In the genomic region with DNA sequence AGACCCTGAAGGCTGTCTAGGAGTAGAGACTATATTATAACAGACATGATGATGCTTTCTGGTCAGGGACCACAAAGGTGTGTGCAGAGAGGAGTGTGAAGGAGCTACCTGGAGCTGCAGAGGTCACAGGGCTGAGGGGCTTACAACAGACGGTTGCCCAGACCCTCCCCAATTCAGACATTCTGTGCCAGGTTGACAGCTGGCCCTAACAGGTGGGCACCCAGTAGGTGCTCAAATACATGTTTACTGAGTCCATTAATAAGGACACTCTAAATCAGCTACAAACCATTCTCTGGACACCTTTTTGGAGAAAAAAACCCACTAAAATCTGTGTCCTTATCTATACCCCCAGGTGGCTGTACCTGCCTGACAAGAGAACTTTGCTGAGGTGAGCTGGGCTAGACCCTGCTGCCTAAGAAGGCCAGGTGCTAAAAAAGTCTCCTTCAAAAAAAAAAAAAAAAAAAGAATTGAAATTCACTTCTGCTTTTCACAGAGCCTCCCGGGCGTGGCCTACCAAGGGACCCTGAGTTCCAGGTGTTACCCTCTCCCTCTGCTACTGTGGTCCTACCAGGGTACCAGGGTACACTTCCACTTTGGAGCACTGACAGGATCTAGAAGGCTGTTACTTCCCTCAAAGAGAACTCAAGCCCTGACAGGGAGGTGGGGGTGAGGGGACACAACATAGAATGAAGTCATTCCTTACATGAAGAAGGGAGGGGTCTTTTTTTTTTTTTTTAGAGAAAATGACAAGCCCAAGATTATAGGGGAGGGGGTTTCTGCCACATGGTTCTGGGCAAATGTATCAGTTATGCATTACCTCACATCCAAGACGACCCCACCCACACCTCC, we compare ENCODE assay signal across 8 mouse cellular contexts. TPM values are rescaled to one million over a fixed set of nuclear protein-coding genes. Genes with fewer than 3 reads are reported as not detected.
A peak's percentile ranks its signal among the peaks of the same experiment; 100 is the strongest.
DNase-seq lines count a peak whose midpoint lies in the region; ATAC-seq and TF ChIP-seq lines count a peak whose summit lies in the region.

No protein-coding gene starts in this region.

- peaks cover 26 to 54% of the 10 kb centered on the region in 2 experiments for H3K4me1 ChIP-seq in CH12.LX (ENCODE audit: control insufficient read depth in 1 of 2, insufficient read depth in 2 of 2)
- H3K4me1 ChIP-seq in megakaryocyte, embryonic 14.5 days: peaks cover 56% of the 10 kb centered on the region
- peaks cover 16% of the 10 kb centered on the region for H3K4me1 ChIP-seq in thymus, adult 2 months (replicated peaks; ENCODE audit: control insufficient read depth, insufficient read depth, low read length)

- WGBS in thymus, adult 2 months: 37% methylated on average over 4 of the region's 4 CpGs

- no peak overlapping the region for H3K9ac ChIP-seq in CH12.LX (ENCODE audit: insufficient read depth, low read depth)

- no peak for DNase-seq in gastrocnemius, adult 2 months
- DNase-seq in gastrocnemius, postnatal 4 days (ENCODE audit: low spot score in 2 of 2): no peak
- DNase-seq in CH12.LX (ENCODE audit: extremely low read depth): peak; percentile 61
- no peak for DNase-seq in retina, embryonic 14.5 days (ENCODE audit: low spot score)
- no peak for DNase-seq in layer of hippocampus, adult 8-10 months (ENCODE audit: low spot score in 2 of 2)
- no peak for DNase-seq in thymus, adult 2 months

- peak overlapping the region; percentile 93 for H3K4me3 ChIP-seq in gastrocnemius, adult 2 months
- H3K4me3 ChIP-seq in CH12.LX (replicated peaks in 1 of 3; ENCODE audit: low read depth in 2 of 3, low read length in 2 of 3, poor library complexity in 1 of 3): peak overlapping the region in 1 of 3 experiments; percentile 72
- peak overlapping the region; percentile 96 for H3K4me3 ChIP-seq in megakaryocyte, embryonic 14.5 days (replicated peaks)
- no peak overlapping the region for H3K4me3 ChIP-seq in thymus, adult 2 months (ENCODE audit: control insufficient read depth, insufficient read depth, low read length)

- intact Hi-C loops in gastrocnemius, adult 2 months (cut with DNase I): loop anchor here (5.0 to 10.0 kb wide), 2 partner anchors 64 to 792 kb away; partner anchors contain the start of genes Gm29666, Nup50 and Samm50

- peak overlapping the region; percentile 95 for H3K27ac ChIP-seq in gastrocnemius, adult 2 months
- no peak overlapping the region for H3K27ac ChIP-seq in CH12.LX (ENCODE audit: insufficient read depth, low read depth)
- H3K27ac ChIP-seq in thymus, adult 2 months (ENCODE audit: control insufficient read depth, insufficient read depth, low read length): no peak overlapping the region

- H3K27me3 ChIP-seq in CH12.LX (replicated peaks): peaks cover 2% of the 10 kb centered on the region
- H3K27me3 ChIP-seq in megakaryocyte, embryonic 14.5 days (replicated peaks): peaks cover 69% of the 10 kb centered on the region
- H3K27me3 ChIP-seq in thymus, adult 2 months (ENCODE audit: control insufficient read depth, insufficient read depth, low read length): no peaks in the 10 kb centered on the region; the same call in 1 of the 2 replicates

- TF ChIP-seq POLR2A in CH12.LX (IDR thresholded peaks at IDR 0.05; ENCODE audit: low read depth, low read length): no peak
- TF ChIP-seq POLR2A in thymus, adult 2 months (IDR thresholded peaks at IDR 0.05; ENCODE audit: control insufficient read depth, extremely low read depth, insufficient read depth, low read length, poor library complexity): no peak

- no peak for TF ChIP-seq CTCF in gastrocnemius, adult 2 months (IDR thresholded peaks at IDR 0.05)
- no peak for TF ChIP-seq CTCF in CH12.LX (conservative IDR thresholded peaks at IDR 0.05 in 1 of 2, IDR thresholded peaks at IDR 0.05 in 1 of 2; ENCODE audit: low read depth in 2 of 2, low read length in 2 of 2)
- no peak for TF ChIP-seq CTCF in thymus, adult 2 months (IDR thresholded peaks at IDR 0.05; ENCODE audit: borderline replicate concordance, control insufficient read depth, extremely low read depth, insufficient read depth, low read length, poor library complexity)

- ATAC-seq in granulocyte monocyte progenitor cell, adult 5-6 weeks (replicated peaks; ENCODE audit: poor library complexity, severe bottlenecking): peak; percentile 43

- dilution Hi-C loops in CH12.LX (cut with MboI; ENCODE audit: extremely low pct_ligation_motif_present, extremely low pct_unique_long_range_greater_than_20kb, low sequenced_read_pairs): no loop called here

- in situ Hi-C loops in CH12.LX (cut with MboI; ENCODE audit: low pct_ligation_motif_present, low pct_unique_long_range_greater_than_20kb, low sequenced_read_pairs): loop anchor here (5.0 kb wide), 1 partner anchor 39 kb away; no protein-coding TSS in a partner anchor

- TF ChIP-seq RAD21 in CH12.LX (IDR thresholded peaks at IDR 0.05; ENCODE audit: low read depth, low read length): no peak

- H3K36me3 ChIP-seq in CH12.LX (replicated peaks in 1 of 2; ENCODE audit: control insufficient read depth in 1 of 2, insufficient read depth in 1 of 2, low read length in 1 of 2): peaks cover 0 to 7% of the 10 kb centered on the region in 2 experiments
- no peaks in the 10 kb centered on the region for H3K36me3 ChIP-seq in megakaryocyte, embryonic 14.5 days (replicated peaks; ENCODE audit: low read length)
- H3K36me3 ChIP-seq in thymus, adult 2 months (ENCODE audit: control insufficient read depth, insufficient read depth, low read length): no peaks in the 10 kb centered on the region

- no peaks in the 10 kb centered on the region for H3K79me2 ChIP-seq in CH12.LX (replicated peaks; ENCODE audit: control insufficient read depth, extremely low read depth, insufficient read depth, poor library complexity, severe bottlenecking)

- no peaks in the 10 kb centered on the region for H3K9me3 ChIP-seq in CH12.LX (replicated peaks; ENCODE audit: low read length)
- peaks cover 7% of the 10 kb centered on the region for H3K9me3 ChIP-seq in megakaryocyte, embryonic 14.5 days

- TF ChIP-seq EP300 in CH12.LX (IDR thresholded peaks at IDR 0.05; ENCODE audit: low read length): peak; percentile 70

- H3K4me2 ChIP-seq in CH12.LX (ENCODE audit: insufficient read depth, low read depth, poor library complexity, severe bottlenecking): peak overlapping the region; percentile 84

TF ChIP-seq in CH12.LX, 34 proteins besides CTCF, POLR2A, EP300 and RAD21 (continues in another document):
- no peak for TF ChIP-seq JUN (IDR thresholded peaks at IDR 0.05; ENCODE audit: insufficient read depth, low read depth, low read length)
- TF ChIP-seq ZKSCAN1 (IDR thresholded peaks at IDR 0.05; ENCODE audit: borderline replicate concordance, low read depth, low read length): no peak
- TF ChIP-seq ZNF384 (IDR thresholded peaks at IDR 0.05; ENCODE audit: low read depth, low read length): peak; percentile 97
- no peak for TF ChIP-seq BHLHE40 (IDR thresholded peaks at IDR 0.05; ENCODE audit: low read depth, low read length)
- TF ChIP-seq MAZ (IDR thresholded peaks at IDR 0.05; ENCODE audit: low read depth, low read length): no peak
- no peak for TF ChIP-seq CHD2 (IDR thresholded peaks at IDR 0.05; ENCODE audit: low read length)
- TF ChIP-seq ZC3H11A (IDR thresholded peaks at IDR 0.05; ENCODE audit: low read depth, low read length): no peak
- TF ChIP-seq TBP (conservative IDR thresholded peaks at IDR 0.05; ENCODE audit: low read depth, low read length): no peak
- no peak for TF ChIP-seq MEF2A (IDR thresholded peaks at IDR 0.05; ENCODE audit: borderline replicate concordance, low read depth, low read length)
- no peak for TF ChIP-seq MAFK (IDR thresholded peaks at IDR 0.05; ENCODE audit: insufficient replicate concordance, low read length)
- no peak for TF ChIP-seq MAX (IDR thresholded peaks at IDR 0.05; ENCODE audit: low read length)
- peak; percentile 38; the same call in 1 of the 2 replicates for TF ChIP-seq TCF12 (IDR thresholded peaks at IDR 0.05; ENCODE audit: low read depth, low read length)
- no peak for TF ChIP-seq CHD1 (IDR thresholded peaks at IDR 0.05; ENCODE audit: low read depth, low read length)
- no peak for TF ChIP-seq RCOR1 (conservative IDR thresholded peaks at IDR 0.05; ENCODE audit: low read depth, low read length)

RNA-seq across cellular contexts. Expression of gene 5031439G07Rik, which starts 2.0 kb away (rescaled TPM):
- total RNA-seq in gastrocnemius, adult 2 months (2021): 100 to 1,000 TPM in 1 of 2 experiments, 10 to 100 TPM in 1; 67.5 to 103 TPM
- 10 to 100 TPM; 33.5 to 36.7 TPM for total RNA-seq in gastrocnemius, postnatal 4 days (2021)
- 10.9 and 12.9 TPM in 2 replicates for total RNA-seq in CH12.LX (2012; rRNA removed)
- total RNA-seq in CH12.LX (2014; rRNA removed): 8.6 and 9.4 TPM in 2 replicates
- 22.7 and 26.0 TPM in 2 replicates for polyA plus RNA-seq in CH12.LX (2012; ENCODE audit: insufficient read length, low read depth)
- 14.1 and 20.8 TPM in 2 replicates for total RNA-seq in granulocyte monocyte progenitor cell, adult 5-6 weeks (2014; fragmentation: Nextera tagmentation)
- total RNA-seq in granulocyte monocyte progenitor cell, adult 5-6 weeks (2017): 12.2 and 14.2 TPM in 2 replicates
- 17.6 and 21.8 TPM in 2 replicates for polyA plus RNA-seq in megakaryocyte, embryonic 14.5 days (2012; ENCODE audit: insufficient read depth, low replicate concordance)
- 10 to 100 TPM; 89.6 to 93.1 (median 92.6) TPM for total RNA-seq in layer of hippocampus, adult 8-10 months (2022)
- 15.9 and 19.6 TPM in 2 replicates for polyA plus RNA-seq in thymus, adult 2 months (2012; rRNA removed)

RNA-seq across cellular contexts. Expression of gene Upk3a, which starts 30.5 kb away (rescaled TPM):
- not detected for total RNA-seq in gastrocnemius, adult 2 months (2021)
- total RNA-seq in gastrocnemius, postnatal 4 days (2021): not detected
- total RNA-seq in CH12.LX (2012; rRNA removed) (not detected in 2 replicates), CH12.LX (2014; rRNA removed) (not detected in 2 replicates)
- not detected in 2 replicates for polyA plus RNA-seq in CH12.LX (2012; ENCODE audit: insufficient read length, low read depth)
- not detected in 2 replicates for total RNA-seq in granulocyte monocyte progenitor cell, adult 5-6 weeks (2014; fragmentation: Nextera tagmentation)
- total RNA-seq in granulocyte monocyte progenitor cell, adult 5-6 weeks (2017): not detected in 2 replicates
- not detected in 2 replicates for polyA plus RNA-seq in megakaryocyte, embryonic 14.5 days (2012; ENCODE audit: insufficient read depth, low replicate concordance)
- total RNA-seq in layer of hippocampus, adult 8-10 months (2022): under 1 TPM in 1 of 4 experiments, not detected in 3; 0.71 TPM
- polyA plus RNA-seq in thymus, adult 2 months (2012; rRNA removed): 2.8 and 4.7 TPM in 2 replicates

RNA-seq across cellular contexts. Expression of gene Fam118a, which starts 42.4 kb away (rescaled TPM):
- total RNA-seq in gastrocnemius, adult 2 months (2021): 1 to 10 TPM; 4.7 to 5.9 TPM
- 10 to 100 TPM; 12.7 to 14.0 TPM for total RNA-seq in gastrocnemius, postnatal 4 days (2021)
- total RNA-seq in CH12.LX (2012; rRNA removed) (13.1 and 14.1 TPM in 2 replicates), CH12.LX (2014; rRNA removed) (18.2 and 18.4 TPM in 2 replicates)
- 15.0 and 15.5 TPM in 2 replicates for polyA plus RNA-seq in CH12.LX (2012; ENCODE audit: insufficient read length, low read depth)
- 4.6 and 8.7 TPM in 2 replicates for total RNA-seq in granulocyte monocyte progenitor cell, adult 5-6 weeks (2014; fragmentation: Nextera tagmentation)
- total RNA-seq in granulocyte monocyte progenitor cell, adult 5-6 weeks (2017): 12.9 and 14.8 TPM in 2 replicates
- 0.97 TPM in 1 of 2 replicates, not detected in the other for polyA plus RNA-seq in megakaryocyte, embryonic 14.5 days (2012; ENCODE audit: insufficient read depth, low replicate concordance)
- 10 to 100 TPM; 26.9 to 33.0 (median 29.7) TPM for total RNA-seq in layer of hippocampus, adult 8-10 months (2022)
- 6.8 TPM in 2 replicates for polyA plus RNA-seq in thymus, adult 2 months (2012; rRNA removed)
